Mouse (Mus musculus) hindbrain, embryonic 11.5 days (tissue): ENCODE data around the gene Vmn1r26. TPM values are rescaled to one million over a fixed set of nuclear protein-coding genes. Genes with fewer than 3 reads are reported as not detected.
"Not testable (repeated sequence)": the region's sequence is repeated elsewhere in the genome, so short reads cannot be mapped to it uniquely, and the experiment has no call there.

ENCODE experiments used
- ATAC-seq: fragments of 200-750 bp; cut with Nextera tagmentation; 2 replicates; pipeline ENCODE4 v1.8.0; 2017; ENCODE audit warnings: mild to moderate bottlenecking, moderate TSS enrichment, moderate library complexity; ENCODE audit not compliant: low FRiP score
- DNase-seq: peaks from one replicate; pipeline ENCODE4 v3.0.0-alpha.2; 2015; ENCODE audit warnings: low spot score
- H3K27ac ChIP-seq: fragments of 300-500 bp; sonication (generic); 2 replicates; pipeline ENCODE4 v1.5.1; 2014; ENCODE audit warnings: mild to moderate bottlenecking, low read depth, low read length
- H3K27me3 ChIP-seq: fragments of 300-500 bp; sonication (generic); 2 replicates; pipeline ENCODE4 v1.6.1; 2014; ENCODE audit warnings: mild to moderate bottlenecking, low read length, moderate library complexity, mixed read lengths; ENCODE audit not compliant: control insufficient read depth, insufficient read depth
- H3K36me3 ChIP-seq: fragments of 300-500 bp; sonication (generic); 2 replicates; pipeline ENCODE4 v1.6.1; 2014; ENCODE audit warnings: mild to moderate bottlenecking, low read length, moderate library complexity, mixed read lengths; ENCODE audit not compliant: control insufficient read depth, insufficient read depth
- H3K4me1 ChIP-seq: fragments of 300-500 bp; sonication (generic); replicated peaks from 2 replicates; pipeline ENCODE4 v1.6.1; 2014; ENCODE audit warnings: low read length, mixed read lengths; ENCODE audit not compliant: control insufficient read depth, insufficient read depth
- H3K4me2 ChIP-seq: fragments of 300-500 bp; sonication (generic); replicated peaks from 2 replicates; pipeline ENCODE4 v1.6.1; 2014; ENCODE audit warnings: mild to moderate bottlenecking, low read depth, low read length
- H3K4me3 ChIP-seq: fragments of 300-500 bp; sonication (generic); 2 replicates; pipeline ENCODE4 v1.5.1; 2014; ENCODE audit warnings: low read depth, low read length
- H3K9ac ChIP-seq: fragments of 300-500 bp; sonication (generic); 2 replicates; pipeline ENCODE4 v1.6.1; 2014; ENCODE audit warnings: low read depth, low read length
- H3K9me3 ChIP-seq: fragments of 300-500 bp; sonication (generic); 2 replicates; pipeline ENCODE4 v1.6.1; 2016; ENCODE audit warnings: low read length; ENCODE audit not compliant: control insufficient read depth
- WGBS: fragments of 180-500 bp; shearing (Covaris S2); extraction: QIAGEN DNeasy Blood & Tissue Kit; methylation state at CpG from one replicate; pipeline ENCODE4 v1.1.7; 2014; 5-methylcytosine and 5-hydroxymethylcytosine counted together
- polyA plus RNA-seq: library from polyadenylated mRNA; unstranded; fragments of >200 nt; fragmentation: Nextera tagmentation; extraction: Ambion mirVana; gene quantifications from 2 replicates; pipeline ENCODE4 v1.2.1, GENCODE M21; 2014

Gene Vmn1r26
- not detected in 2 replicates for polyA plus RNA-seq

GRCm38 (mm10) chr6:58015059-58015458 is at the start of gene Vmn1r26:
Gene Vmn1r26 (minus strand): TSS chr6:58015159.
- H3K36me3 ChIP-seq = no peaks in the 10 kb centered on the region
- ATAC-seq (no peak), DNase-seq (no peak)
- WGBS = 92% methylated on average over 1 of the region's 1 CpGs
- no peaks in the 10 kb centered on the region for H3K9me3 ChIP-seq
- H3K27me3 ChIP-seq = no peaks in the 10 kb centered on the region
- no peak within 1 kb of the TSS for H3K27ac ChIP-seq
- H3K4me3 ChIP-seq = no peak within 1 kb of the TSS
- H3K4me1 ChIP-seq = no peaks in the 10 kb centered on the region
- no peak within 1 kb of the TSS for H3K4me2 ChIP-seq
- no peak within 1 kb of the TSS for H3K9ac ChIP-seq

- ATAC-seq (no peak), DNase-seq (no peak)
- Histone ChIP-seq H3K36me3 (no peaks in the 10 kb centered on the region), H3K9me3 (no peaks in the 10 kb centered on the region), H3K27me3 (no peaks in the 10 kb centered on the region), H3K4me3 (no peak overlapping the region), H3K4me1 (no peaks in the 10 kb centered on the region), H3K4me2 (no peak overlapping the region), H3K27ac (no peak overlapping the region), H3K9ac (no peak overlapping the region)
Measured at GRCm38 (mm10) chr6:58044025-58044424, 29.1 kb upstream of the Vmn1r26 start.

GRCm38 (mm10) chr6:58017478-58017877 is 2.5 kb upstream of the Vmn1r26 start:
- not testable (repeated sequence) for ATAC-seq, H3K4me2 ChIP-seq, H3K27me3 ChIP-seq, H3K4me1 ChIP-seq, H3K36me3 ChIP-seq, H3K4me3 ChIP-seq, H3K9me3 ChIP-seq, H3K27ac ChIP-seq, DNase-seq, H3K9ac ChIP-seq
- WGBS = 90% methylated on average over 21 of the region's 21 CpGs

GRCm38 (mm10) chr6:57980710-57981109 is 34.2 kb downstream of the Vmn1r26 start, which contains the start of gene Vmn1r25:
Gene Vmn1r25 (minus strand): TSS chr6:57980810.
- H3K27ac ChIP-seq = no peak within 1 kb of the TSS
- no peaks in the 10 kb centered on the region for H3K9me3 ChIP-seq
- H3K4me1 ChIP-seq = no peaks in the 10 kb centered on the region
- 74% methylated on average over 3 of the region's 3 CpGs for WGBS
- ATAC-seq (no peak), DNase-seq (no peak)
- no peaks in the 10 kb centered on the region for H3K27me3 ChIP-seq
- no peaks in the 10 kb centered on the region for H3K36me3 ChIP-seq
- no peak within 1 kb of the TSS for H3K9ac ChIP-seq
- H3K4me2 ChIP-seq = no peak within 1 kb of the TSS
- H3K4me3 ChIP-seq = no peak within 1 kb of the TSS

GRCm38 (mm10) chr6:57961403-57961802 is 53.6 kb downstream of the Vmn1r26 start, which contains the start of gene Vmn1r24:
Gene Vmn1r24 (minus strand): TSS chr6:57961503.
- H3K27ac ChIP-seq, H3K36me3 ChIP-seq, DNase-seq, H3K4me2 ChIP-seq, H3K9me3 ChIP-seq, H3K4me3 ChIP-seq, H3K27me3 ChIP-seq, H3K4me1 ChIP-seq, ATAC-seq, H3K9ac ChIP-seq: not testable (repeated sequence)
- WGBS = 97% methylated on average over 1 of the region's 1 CpGs

Other genes with a start within 250 kb of the Vmn1r26 start
- 44.3 and 72.1 TPM in 2 replicates for gene Vopp1, start 190.0 kb downstream of the Vmn1r26 start, polyA plus RNA-seq
- gene Vmn1r21, start 164.8 kb downstream of the Vmn1r26 start, polyA plus RNA-seq = 0.09 TPM in 1 of 2 replicates, not detected in the other
- not detected in 2 replicates for gene Vmn1r22, start 107.1 kb downstream of the Vmn1r26 start, polyA plus RNA-seq
- gene Vmn1r23, start 88.3 kb downstream of the Vmn1r26 start, polyA plus RNA-seq = not detected in 2 replicates
- not detected in 2 replicates for gene Vmn1r24, start 53.7 kb downstream of the Vmn1r26 start, polyA plus RNA-seq
- gene Vmn1r25, start 34.3 kb downstream of the Vmn1r26 start, polyA plus RNA-seq = not detected in 2 replicates
- not detected in 2 replicates for gene Vmn1r27, start 203.7 kb upstream of the Vmn1r26 start, polyA plus RNA-seq
- not detected in 2 replicates for gene Vmn1r28, start 246.9 kb upstream of the Vmn1r26 start, polyA plus RNA-seq